ENCODE assay signal across 8 mouse cellular contexts in genomic region chr5:147725831-147726700, GRCm38 (mm10). TPM values are rescaled to one million over a fixed set of nuclear protein-coding genes. Genes with fewer than 3 reads are reported as not detected.
DNase-seq lines count a peak whose midpoint lies in the region; ATAC-seq and TF ChIP-seq lines count a peak whose summit lies in the region.

Gene Flt1 (minus strand): TSS chr5:147726011.

- TF ChIP-seq CTCF in ES-Bruce4 (IDR thresholded peaks at IDR 0.05; ENCODE audit: low read depth, low read length), result no peak

- ATAC-seq in forebrain, embryonic 16.5 days, result peak; percentile 71
- ATAC-seq in stomach, embryonic 15.5 days (ENCODE audit: insufficient read depth, low FRiP score, low read depth), result peak; percentile 72

- peak within 1 kb of the TSS; percentile 53 for H3K4me2 ChIP-seq in forebrain, embryonic 16.5 days (ENCODE audit: low read length)
- H3K4me2 ChIP-seq in stomach, embryonic 15.5 days, result peak within 1 kb of the TSS; percentile 84

- no peak for TF ChIP-seq POLR2A in ES-Bruce4 (IDR thresholded peaks at IDR 0.05; ENCODE audit: insufficient read depth, low read length)

- TF ChIP-seq EP300 in ES-Bruce4 (IDR thresholded peaks at IDR 0.05; ENCODE audit: insufficient read depth, low read depth, low read length), result no peak

- H3K9ac ChIP-seq in ES-Bruce4 (ENCODE audit: low read depth, poor library complexity, severe bottlenecking), result peak within 1 kb of the TSS; percentile 21
- H3K9ac ChIP-seq in forebrain, embryonic 16.5 days (replicated peaks; ENCODE audit: low read depth, low read length), result peak within 1 kb of the TSS; percentile 33
- H3K9ac ChIP-seq in stomach, embryonic 15.5 days, result 0 out of 2 replicates have a peak within 1 kb of the TSS, but pooled peaks have one; percentile 2

- peak within 1 kb of the TSS; percentile 62 for H3K4me3 ChIP-seq in ES-Bruce4 (ENCODE audit: low read depth, low read length)
- H3K4me3 ChIP-seq in forebrain, embryonic 16.5 days (replicated peaks; ENCODE audit: low read length), result peak within 1 kb of the TSS; percentile 38
- H3K4me3 ChIP-seq in hindbrain, embryonic 10.5 days, result peak within 1 kb of the TSS; percentile 56
- H3K4me3 ChIP-seq in stomach, embryonic 15.5 days (replicated peaks), result peak within 1 kb of the TSS; percentile 46

- no peak within 1 kb of the TSS for H3K27ac ChIP-seq in ES-Bruce4 (ENCODE audit: insufficient read depth, low read length)
- H3K27ac ChIP-seq in forebrain, embryonic 16.5 days (ENCODE audit: low read length), result no peak within 1 kb of the TSS
- peak within 1 kb of the TSS; percentile 68 for H3K27ac ChIP-seq in hindbrain, embryonic 10.5 days
- H3K27ac ChIP-seq in stomach, embryonic 15.5 days, result peak within 1 kb of the TSS; percentile 35; the same call in 1 of the 2 replicates

- H3K27me3 ChIP-seq in ES-Bruce4 (ENCODE audit: control insufficient read depth, insufficient read depth, low read length, poor library complexity, severe bottlenecking), result peaks cover 34% of the 10 kb centered on the region
- peaks cover 55% of the 10 kb centered on the region for H3K27me3 ChIP-seq in forebrain, embryonic 16.5 days (replicated peaks; ENCODE audit: control insufficient read depth, insufficient read depth, low read length)
- H3K27me3 ChIP-seq in hindbrain, embryonic 10.5 days (ENCODE audit: insufficient read depth, poor library complexity, severe bottlenecking), result peaks cover 99% of the 10 kb centered on the region
- peaks cover 71% of the 10 kb centered on the region for H3K27me3 ChIP-seq in stomach, embryonic 15.5 days (replicated peaks)

- no peaks in the 10 kb centered on the region for H3K36me3 ChIP-seq in ES-Bruce4 (ENCODE audit: control insufficient read depth, insufficient read depth, low read length, poor library complexity, severe bottlenecking)
- no peaks in the 10 kb centered on the region for H3K36me3 ChIP-seq in forebrain, embryonic 16.5 days (ENCODE audit: control insufficient read depth, insufficient read depth)
- no peaks in the 10 kb centered on the region for H3K36me3 ChIP-seq in hindbrain, embryonic 10.5 days
- no peaks in the 10 kb centered on the region for H3K36me3 ChIP-seq in stomach, embryonic 15.5 days

- no peaks in the 10 kb centered on the region for H3K9me3 ChIP-seq in ES-Bruce4 (replicated peaks; ENCODE audit: control insufficient read depth, insufficient read depth, low read length, poor library complexity, severe bottlenecking)
- H3K9me3 ChIP-seq in forebrain, embryonic 16.5 days (ENCODE audit: control insufficient read depth, low read length), result no peaks in the 10 kb centered on the region
- no peaks in the 10 kb centered on the region for H3K9me3 ChIP-seq in hindbrain, embryonic 10.5 days
- no peaks in the 10 kb centered on the region for H3K9me3 ChIP-seq in stomach, embryonic 15.5 days

- no peaks in the 10 kb centered on the region for H3K4me1 ChIP-seq in ES-Bruce4 (ENCODE audit: control insufficient read depth, insufficient read depth, low read length)
- H3K4me1 ChIP-seq in forebrain, embryonic 16.5 days (replicated peaks; ENCODE audit: control insufficient read depth, insufficient read depth, low read length), result peaks cover 18% of the 10 kb centered on the region
- H3K4me1 ChIP-seq in hindbrain, embryonic 10.5 days (replicated peaks), result peaks cover 25% of the 10 kb centered on the region
- H3K4me1 ChIP-seq in stomach, embryonic 15.5 days, result peaks cover 18% of the 10 kb centered on the region

- WGBS in forebrain, embryonic 16.5 days, result under 1% methylated on average over 73 of the region's 82 CpGs
- WGBS in hindbrain, embryonic 10.5 days, result under 1% methylated on average over 80 of the region's 82 CpGs
- 1% methylated on average over 81 of the region's 82 CpGs for WGBS in stomach, embryonic 15.5 days

- DNase-seq in adrenal gland, adult 2 months, result peak; percentile 86
- peak; percentile 66 for DNase-seq in hindbrain, embryonic 10.5 days (ENCODE audit: low spot score)
- no peak for DNase-seq in layer of hippocampus, postnatal 36 days
- peak; percentile 80 for DNase-seq in lung, postnatal 14 days
- no peak for DNase-seq in natural killer cell, adult 2 months (ENCODE audit: low spot score in 2 of 2)

RNA-seq across cellular contexts. Expression of gene Flt1, which starts in this region (rescaled TPM):
- polyA plus RNA-seq in ES-Bruce4 (2011; ENCODE audit: insufficient read depth, insufficient read length, low read depth, missing spikeins), result 23.4 and 25.8 TPM in 2 replicates
- total RNA-seq in adrenal gland, adult 2 months (2021), result 10 to 100 TPM; 52.1 to 76.3 TPM
- 7.7 and 8.9 TPM in 2 replicates for polyA plus RNA-seq in adrenal gland, adult 2 months (2012; rRNA removed)
- 13.0 and 13.2 TPM in 2 replicates for polyA plus RNA-seq in forebrain, embryonic 16.5 days (2015; fragmentation: Nextera tagmentation; extraction: Ambion mirVana)
- polyA plus RNA-seq in hindbrain, embryonic 10.5 days (2016; fragmentation: Nextera tagmentation; extraction: Ambion mirVana), result 11.8 and 13.0 TPM in 2 replicates
- 10 to 100 TPM; 34.2 to 40.2 TPM for total RNA-seq in layer of hippocampus, postnatal 36 days (2021)
- polyA plus RNA-seq in stomach, embryonic 15.5 days (2015; fragmentation: Nextera tagmentation; extraction: Ambion mirVana), result 13.6 and 14.0 TPM in 2 replicates

Comparison
In these comparisons a context has a peak if more than half of its experiments do, and no peak if none do; other contexts are left out.
1. H3K27ac ChIP-seq: peak in hindbrain, embryonic 10.5 days (single experiment) and stomach, embryonic 15.5 days (single experiment); none in ES-Bruce4 (single experiment) and forebrain, embryonic 16.5 days (single experiment).
2. DNase-seq: peak in adrenal gland, adult 2 months (single experiment), hindbrain, embryonic 10.5 days (single experiment) and lung, postnatal 14 days (single experiment); none in layer of hippocampus, postnatal 36 days (0 of 2) and natural killer cell, adult 2 months (0 of 2).
3. Peak in every context shown above with its lines, with median percentiles within 50 percentile points of each other: H3K4me3 ChIP-seq and H3K9ac ChIP-seq.